Mouse (Mus musculus) Muller cell, postnatal 12 days (primary cell): ENCODE data around the gene Dchs2.

Source experiments
- DNase-seq: peaks from one replicate; pipeline ENCODE4 v3.0.0-alpha.2; 2015; ENCODE audit errors: inconsistent ontology term

Dchs2 gene

GRCm38 (mm10) chr3:83148508-83148907 is 20.8 kb downstream of the Dchs2 start:
- no peak for DNase-seq

GRCm38 (mm10) chr3:83155600-83155999 is 27.9 kb downstream of the Dchs2 start:
- DNase-seq = peak; percentile 29

GRCm38 (mm10) chr3:83156165-83156564 is 28.4 kb downstream of the Dchs2 start:
- no peak for DNase-seq

- no peak for DNase-seq
These were observed 33.9 kb downstream of the Dchs2 start for GRCm38 (mm10) chr3:83161542-83162231.

GRCm38 (mm10) chr3:83163676-83164075 is 35.9 kb downstream of the Dchs2 start:
- no peak for DNase-seq

- no peak for DNase-seq
These were observed 57.8 kb downstream of the Dchs2 start for GRCm38 (mm10) chr3:83185527-83185926.

- no peak for DNase-seq
These were observed 63.5 kb downstream of the Dchs2 start for GRCm38 (mm10) chr3:83191271-83191670.

- no peak for DNase-seq
These were observed 64.7 kb downstream of the Dchs2 start for GRCm38 (mm10) chr3:83192401-83192800.

GRCm38 (mm10) chr3:83194911-83195310 is 67.2 kb downstream of the Dchs2 start:
- no peak for DNase-seq

- DNase-seq = no peak
These were observed 73.7 kb downstream of the Dchs2 start for GRCm38 (mm10) chr3:83201286-83201980.

- no peak for DNase-seq
These were observed 77.4 kb downstream of the Dchs2 start for GRCm38 (mm10) chr3:83205073-83205668.

GRCm38 (mm10) chr3:83209646-83210045 is 81.9 kb downstream of the Dchs2 start:
- no peak for DNase-seq

GRCm38 (mm10) chr3:83210210-83210609 is 82.5 kb downstream of the Dchs2 start:
- no peak for DNase-seq

GRCm38 (mm10) chr3:83211939-83212338 is 84.2 kb downstream of the Dchs2 start:
- DNase-seq = no peak

- DNase-seq = no peak
These were observed 84.8 kb downstream of the Dchs2 start for GRCm38 (mm10) chr3:83212578-83212977.

- no peak for DNase-seq
These were observed 90.3 kb downstream of the Dchs2 start for GRCm38 (mm10) chr3:83218059-83218458.

- DNase-seq = no peak
These were observed 92.4 kb downstream of the Dchs2 start for GRCm38 (mm10) chr3:83220101-83220500.

GRCm38 (mm10) chr3:83222125-83222524 is 94.4 kb downstream of the Dchs2 start:
- no peak for DNase-seq

GRCm38 (mm10) chr3:83228383-83228782 is 100.6 kb downstream of the Dchs2 start:
- no peak for DNase-seq

- no peak for DNase-seq
These were observed 102.6 kb downstream of the Dchs2 start for GRCm38 (mm10) chr3:83230326-83230725.

- DNase-seq = no peak
These were observed 106.7 kb downstream of the Dchs2 start for GRCm38 (mm10) chr3:83234457-83234856.

GRCm38 (mm10) chr3:83235061-83235460 is 107.3 kb downstream of the Dchs2 start:
- DNase-seq = no peak

- DNase-seq = no peak
These were observed 118.8 kb downstream of the Dchs2 start for GRCm38 (mm10) chr3:83246536-83246935.
